Comparison of ENCODE assay signal across 9 mouse cellular contexts in the genomic region with DNA sequence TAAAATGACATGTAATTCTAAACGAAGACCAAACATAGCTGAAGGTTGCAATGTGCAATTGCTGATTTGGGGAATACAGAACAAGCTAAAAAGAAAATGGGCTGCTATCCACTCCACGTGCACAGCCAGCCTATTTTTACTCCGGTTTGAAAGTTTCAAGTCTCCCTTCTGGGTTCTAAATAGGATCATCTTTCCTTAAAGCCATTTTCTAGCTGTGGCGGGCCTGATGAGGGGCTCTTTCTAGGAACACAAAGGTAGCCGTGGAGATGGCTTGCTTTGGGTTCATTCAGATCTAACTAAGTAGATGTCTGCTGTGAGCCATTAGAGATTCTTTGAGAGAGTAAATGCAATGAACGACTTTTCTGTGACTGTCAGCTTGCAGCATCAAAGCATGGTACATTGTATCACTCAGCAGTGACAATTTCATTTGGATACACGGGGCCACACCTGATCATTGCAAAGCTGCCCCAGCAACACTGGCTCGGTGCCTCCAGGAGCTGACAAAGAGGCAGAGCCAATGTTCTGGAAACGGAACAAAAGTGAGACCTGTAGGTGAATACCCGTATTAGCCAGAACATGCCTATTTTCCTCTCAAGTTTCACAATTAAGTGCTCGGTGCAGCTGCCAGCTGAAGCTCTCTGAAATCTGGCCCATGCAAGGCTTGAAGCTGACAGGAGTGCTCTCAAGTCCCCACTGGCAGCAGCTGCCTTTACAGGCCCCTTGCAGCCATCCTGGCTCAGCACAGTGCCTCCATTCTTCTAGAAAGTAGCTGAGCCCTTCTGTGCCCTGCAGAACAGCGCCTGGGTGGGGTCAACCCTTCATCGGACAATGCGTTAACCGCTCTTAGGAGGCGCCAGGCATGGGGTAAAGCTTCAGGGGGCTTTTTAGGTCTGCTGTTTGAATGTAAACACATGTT.
A peak's percentile ranks its signal among the peaks of the same experiment; 100 is the strongest.
DNase-seq lines count a peak whose midpoint lies in the region; ATAC-seq and TF ChIP-seq lines count a peak whose summit lies in the region.
"Had no signal": no experiment of that assay in that cellular context is flagged by ENCODE, and none has a peak within 500 bp of the region (broad histone marks: within the 10 kb centered on the region; RNA-seq: fewer than 3 reads in every experiment).

No protein-coding gene starts in this region.

- intact Hi-C loops in heart, postnatal 25 days (cut with DNase I): loop anchor here (10.0 kb wide), 1 partner anchor 1157 kb away; no protein-coding TSS in a partner anchor

- DNase-seq in layer of hippocampus, postnatal 14 days (ENCODE audit: low spot score in 2 of 2): peak; percentile 6 to 10
- no peak for DNase-seq in layer of hippocampus, adult 2 months (ENCODE audit: low spot score in 2 of 2)
- DNase-seq in heart, postnatal 25 days (ENCODE audit: low spot score): peak; percentile 17
- DNase-seq in lung, postnatal 10 days: peak; percentile 48
- DNase-seq in frontal cortex, postnatal 36 days (ENCODE audit: low spot score in 2 of 2): no peak

- no peak overlapping the region for H3K27ac ChIP-seq in layer of hippocampus, adult 2 months
- H3K27ac ChIP-seq in forebrain, embryonic 12.5 days: peak overlapping the region; percentile 73
- H3K27ac ChIP-seq in stomach, embryonic 14.5 days (ENCODE audit: low read length): peak overlapping the region; percentile 71

- H3K4me3 ChIP-seq in layer of hippocampus, adult 2 months: no peak overlapping the region
- H3K4me3 ChIP-seq in forebrain, embryonic 12.5 days (replicated peaks): no peak overlapping the region
- no peak overlapping the region for H3K4me3 ChIP-seq in stomach, embryonic 14.5 days (ENCODE audit: low read depth, low read length)
- H3K4me3 ChIP-seq: erythroblast, embryonic 14.5 days had no signal

- WGBS in forebrain, embryonic 12.5 days: 11% methylated on average over 16 of the region's 16 CpGs
- WGBS in stomach, embryonic 14.5 days: 34% methylated on average over 16 of the region's 16 CpGs

- H3K36me3 ChIP-seq in forebrain, embryonic 12.5 days (replicated peaks): no peaks in the 10 kb centered on the region
- H3K36me3 ChIP-seq in stomach, embryonic 14.5 days (ENCODE audit: control insufficient read depth, insufficient read depth, low read length): peaks cover 3% of the 10 kb centered on the region; the same call in 1 of the 2 replicates

- peak overlapping the region; percentile 21; the same call in 1 of the 2 replicates for H3K4me2 ChIP-seq in forebrain, embryonic 12.5 days
- no peak overlapping the region for H3K4me2 ChIP-seq in stomach, embryonic 14.5 days (replicated peaks; ENCODE audit: low read depth, low read length)

- no peak for TF ChIP-seq CTCF in layer of hippocampus, adult 2 months (conservative IDR thresholded peaks at IDR 0.05)

- H3K4me1 ChIP-seq in forebrain, embryonic 12.5 days: peaks cover 18% of the 10 kb centered on the region
- H3K4me1 ChIP-seq in stomach, embryonic 14.5 days (ENCODE audit: control insufficient read depth, insufficient read depth, low read length): peaks cover 14% of the 10 kb centered on the region; the same call in 1 of the 2 replicates

- no peak overlapping the region for H3K9ac ChIP-seq in forebrain, embryonic 12.5 days
- no peak overlapping the region for H3K9ac ChIP-seq in stomach, embryonic 14.5 days (replicated peaks; ENCODE audit: low read depth, low read length)

- peaks cover 44% of the 10 kb centered on the region for H3K27me3 ChIP-seq in forebrain, embryonic 12.5 days
- no peaks in the 10 kb centered on the region for H3K27me3 ChIP-seq in stomach, embryonic 14.5 days (ENCODE audit: control insufficient read depth, insufficient read depth, low read length)

- no peaks in the 10 kb centered on the region for H3K9me3 ChIP-seq in forebrain, embryonic 12.5 days
- no peaks in the 10 kb centered on the region for H3K9me3 ChIP-seq in stomach, embryonic 14.5 days (ENCODE audit: control insufficient read depth, low read depth, low read length)

- peak; percentile 85 for ATAC-seq in forebrain, embryonic 12.5 days (ENCODE audit: low FRiP score)
- peak; percentile 63; the same call in 1 of the 2 replicates for ATAC-seq in stomach, embryonic 14.5 days (ENCODE audit: insufficient number of reproducible peaks, insufficient read depth, low FRiP score, low read depth)
- ATAC-seq in erythroid progenitor cell, adult 5-6 weeks (replicated peaks; ENCODE audit: low FRiP score, poor library complexity, severe bottlenecking): no peak; the same call in 1 of the 2 replicates

Comparison
In these comparisons a context has a peak if more than half of its experiments do, and no peak if none do; other contexts are left out.
1. DNase-seq: peak in layer of hippocampus, postnatal 14 days (2 of 2), heart, postnatal 25 days (single experiment) and lung, postnatal 10 days (single experiment); none in layer of hippocampus, adult 2 months (0 of 2) and frontal cortex, postnatal 36 days (0 of 2).